Mouse (Mus musculus) thymus, adult 2 months (tissue): ENCODE results near the gene G3bp2.

Experiments used
- CTCF ChIP-seq: fragments of 200-500 bp; IDR thresholded peaks from 2 replicates; pipeline ENCODE4 v1.5.1; 2012; ENCODE audit warnings: mild to moderate bottlenecking, control low read depth, low read length, moderate library complexity, borderline replicate concordance; ENCODE audit not compliant: control insufficient read depth, poor library complexity, insufficient read depth; ENCODE audit errors: extremely low read depth
- POLR2A ChIP-seq: fragments of 200-500 bp; IDR thresholded peaks from 2 replicates; pipeline ENCODE4 v1.6.1; 2012; ENCODE audit warnings: mild to moderate bottlenecking, low read length, control low read depth, moderate library complexity; ENCODE audit not compliant: control insufficient read depth, poor library complexity, insufficient read depth; ENCODE audit errors: extremely low read depth

GRCm38 (mm10) chr5:92085246-92085645, 1.7 kb upstream of the G3bp2 start:
- TF ChIP-seq CTCF (no peak), POLR2A (no peak)
